Mouse (Mus musculus): ENCODE results near the gene Lactb.

Gene Lactb

GRCm38 (mm10) chr9:66982085-66982484 is 6.8 kb upstream of the Lactb start:
- CTCF ChIA-PET = no interaction called here

GRCm38 (mm10) chr9:66980458-66980857 is 5.2 kb upstream of the Lactb start:
- CTCF ChIA-PET = no interaction called here

GRCm38 (mm10) chr9:66978468-66978867 is 3.2 kb upstream of the Lactb start:
- CTCF ChIA-PET = no interaction called here

- CTCF ChIA-PET = no interaction called here
These were observed 2.7 kb upstream of the Lactb start for GRCm38 (mm10) chr9:66977982-66978381.

- CTCF ChIA-PET = no interaction called here
These were observed 1.8 kb upstream of the Lactb start for GRCm38 (mm10) chr9:66977121-66977520.

- CTCF ChIA-PET = no interaction called here
These were observed 511 bp downstream of the Lactb start for GRCm38 (mm10) chr9:66974721-66975225.

- CTCF ChIA-PET = interaction anchor here (0.6 kb wide), 1 partner anchor 31 kb away, joined by 6 read pairs; no protein-coding TSS in a partner anchor
These were observed 4.2 kb downstream of the Lactb start for GRCm38 (mm10) chr9:66971116-66971515.

GRCm38 (mm10) chr9:66967492-66967891 is 7.8 kb downstream of the Lactb start:
- CTCF ChIA-PET = interaction anchor here (0.8 kb wide), 1 partner anchor 75 kb away, joined by 9 read pairs; no protein-coding TSS in a partner anchor

GRCm38 (mm10) chr9:66961478-66961877 is 13.8 kb downstream of the Lactb start:
- CTCF ChIA-PET = no interaction called here

GRCm38 (mm10) chr9:66957451-66957850 is 17.8 kb downstream of the Lactb start:
- CTCF ChIA-PET = no interaction called here

GRCm38 (mm10) chr9:66952886-66953285 is 22.4 kb downstream of the Lactb start:
- CTCF ChIA-PET = no interaction called here

- CTCF ChIA-PET = no interaction called here
These were observed 23.0 kb downstream of the Lactb start for GRCm38 (mm10) chr9:66952321-66952720.

GRCm38 (mm10) chr9:66948536-66948935 is 26.7 kb downstream of the Lactb start:
- CTCF ChIA-PET = interaction anchor here (1.1 kb wide), 1 partner anchor 9 kb away, joined by 3 read pairs; no protein-coding TSS in a partner anchor

- CTCF ChIA-PET = no interaction called here
These were observed 29.3 kb downstream of the Lactb start, which contains the start of gene Rps27l for GRCm38 (mm10) chr9:66945647-66946641. Rps27l (plus strand) TSS chr9:66946086.

- CTCF ChIA-PET = no interaction called here
These were observed 30.1 kb downstream of the Lactb start for GRCm38 (mm10) chr9:66945161-66945560.

- CTCF ChIA-PET = interaction anchor here (0.7 kb wide), 1 partner anchor 10 kb away, joined by 3 read pairs; no protein-coding TSS in a partner anchor
These were observed 36.4 kb downstream of the Lactb start for GRCm38 (mm10) chr9:66938836-66939235.

GRCm38 (mm10) chr9:66937507-66937906 is 37.8 kb downstream of the Lactb start:
- CTCF ChIA-PET = interaction anchor here (0.7 kb wide), 2 partner anchors 49 to 264 kb away, joined by 4 read pairs; no protein-coding TSS in a partner anchor

- CTCF ChIA-PET = no interaction called here
These were observed 41.1 kb downstream of the Lactb start for GRCm38 (mm10) chr9:66933869-66934808.

- CTCF ChIA-PET = interaction anchor here (0.6 to 1.2 kb wide), 2 partner anchors 53 to 70 kb away, joined by 3 to 4 read pairs; no protein-coding TSS in a partner anchor
These were observed 44.9 kb downstream of the Lactb start for GRCm38 (mm10) chr9:66930351-66930750.

- CTCF ChIA-PET = no interaction called here
These were observed 47.4 kb downstream of the Lactb start for GRCm38 (mm10) chr9:66927696-66928402.

GRCm38 (mm10) chr9:66925853-66926252 is 49.4 kb downstream of the Lactb start:
- CTCF ChIA-PET = no interaction called here

All from spleen, embryonic (tissue).